Mouse (Mus musculus) megakaryocyte progenitor cell, adult 5-6 weeks (primary cell): ENCODE results near the gene Fpgs. TPM values are rescaled to one million over a fixed set of nuclear protein-coding genes. Genes with fewer than 3 reads are reported as not detected.
A peak's percentile ranks its signal among the peaks of the same experiment; 100 is the strongest.

Source experiments
- ATAC-seq: replicated peaks from 2 replicates; pipeline ENCODE4 v1.8.0; 2016; ENCODE audit warnings: mild to moderate bottlenecking, moderate TSS enrichment, inconsistent platforms; ENCODE audit not compliant: poor library complexity
- total RNA-seq, 2 experiments: library from RNA; stranded (forward) in 1 of 2; stranded (reverse) in 1 of 2; fragments of 157-497, 149-512 nt in 1 of 2; fragments of 200-1000 nt in 1 of 2; gene quantifications; 2 replicates each; pipeline versions ENCODE4 v1.2.3 to v1.2.4; 2015 to 2017

Fpgs gene
- total RNA-seq, 2 experiments from 2014 or later: 19.1 to 20.7 TPM

DNA sequence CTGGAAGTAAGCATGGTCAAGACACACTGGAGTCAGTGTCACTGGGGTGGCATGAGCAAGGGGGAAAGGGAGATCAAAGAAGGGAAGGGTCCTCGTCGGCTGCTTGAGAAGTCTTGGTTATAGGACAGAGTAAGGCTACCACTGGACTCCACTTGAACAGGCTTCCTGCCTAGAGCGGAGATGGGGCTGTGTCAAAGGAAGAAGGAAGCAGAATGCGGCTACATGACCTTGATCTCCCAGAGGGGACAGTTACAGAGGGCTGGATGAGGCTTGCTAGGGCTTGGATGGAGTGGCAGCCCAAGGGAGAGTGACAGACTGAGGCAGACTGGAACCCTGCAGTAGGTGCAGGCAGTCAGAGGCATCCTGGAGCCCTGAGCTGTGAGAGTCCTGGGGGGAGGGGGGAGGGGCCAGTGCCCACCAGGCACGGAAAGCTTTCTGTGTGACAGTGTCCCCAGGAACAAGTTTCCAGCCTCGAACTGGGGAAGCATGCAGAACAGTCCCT lies 63.3 kb downstream of the Fpgs start:
- no peak for ATAC-seq

GRCm38 (mm10) chr2:32639632-32640031 lies 64.3 kb downstream of the Fpgs start:
- ATAC-seq: no peak

DNA sequence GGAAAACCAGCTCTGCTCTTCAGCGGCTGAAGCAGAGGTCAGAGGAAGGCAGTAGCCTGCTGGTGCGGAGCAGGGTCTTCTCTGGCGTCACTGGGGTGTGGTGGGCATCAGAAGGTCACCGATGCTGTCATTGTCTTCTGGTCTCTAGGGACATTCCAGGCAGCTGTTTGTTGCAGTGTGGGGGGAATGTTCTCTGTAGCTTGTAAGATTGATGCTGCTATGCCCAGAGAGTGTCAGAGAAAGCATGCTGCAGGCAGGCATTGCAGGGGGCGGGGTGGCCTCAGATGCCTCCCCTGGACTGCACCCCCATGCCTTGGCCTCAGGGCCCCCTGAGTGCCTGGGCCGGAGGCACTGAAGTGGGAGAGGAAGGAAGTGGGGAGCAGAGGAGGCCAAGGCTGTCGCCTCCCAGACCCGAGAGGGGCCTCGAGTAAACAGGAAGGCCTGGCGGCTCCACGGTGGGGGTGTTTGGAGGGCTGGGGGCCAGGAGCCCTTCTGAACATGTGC lies 66.1 kb downstream of the Fpgs start:
- ATAC-seq: peak; percentile 77

DNA sequence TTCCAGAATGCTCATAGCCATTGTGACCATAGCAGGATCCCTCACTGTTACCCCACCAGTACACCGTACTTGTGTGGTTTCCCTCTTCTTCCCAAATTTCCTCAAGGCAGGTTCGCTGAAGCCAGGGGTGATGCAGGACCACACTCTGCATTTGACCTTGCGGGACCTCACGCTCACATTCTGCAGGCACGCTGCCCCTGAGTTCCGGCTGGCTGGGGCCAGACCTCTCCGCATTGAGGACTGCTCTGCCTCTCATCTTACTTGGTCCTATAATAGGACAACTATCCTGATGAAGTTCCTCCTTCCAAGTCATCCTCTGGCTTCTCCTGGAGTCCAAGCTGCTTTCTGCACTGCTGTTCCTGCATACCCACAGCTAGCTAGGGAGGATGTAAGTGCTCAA lies 67.3 kb downstream of the Fpgs start:
- ATAC-seq: no peak

- no peak for ATAC-seq
These were observed 69.5 kb downstream of the Fpgs start for GRCm38 (mm10) chr2:32634277-32635105.

GRCm38 (mm10) chr2:32633660-32634059 lies 70.3 kb downstream of the Fpgs start:
- no peak for ATAC-seq

Other genes with a start within 250 kb of the Fpgs start
- 1.9 and 2.9 TPM in 2 replicates for gene Fam102a, start 168.8 kb downstream of the Fpgs start, total RNA-seq (2015)
- 1.9 and 2.2 TPM in 2 replicates for gene Fam102a, start 168.8 kb downstream of the Fpgs start, total RNA-seq (2017)
- gene Dpm2, start 133.3 kb downstream of the Fpgs start, total RNA-seq (2015): 76.6 and 87.2 TPM in 2 replicates
- gene Dpm2, start 133.3 kb downstream of the Fpgs start, total RNA-seq (2017): 26.5 and 32.3 TPM in 2 replicates
- not detected in 2 replicates for gene Pip5kl1, start 129.3 kb downstream of the Fpgs start, total RNA-seq (2015)
- not detected in 2 replicates for gene Pip5kl1, start 129.3 kb downstream of the Fpgs start, total RNA-seq (2017)
- not detected in 2 replicates for gene 9430097D07Rik, start 128.5 kb downstream of the Fpgs start, total RNA-seq (2015)
- not detected in 2 replicates for gene 9430097D07Rik, start 128.5 kb downstream of the Fpgs start, total RNA-seq (2017)
- 26.2 and 33.1 TPM in 2 replicates for gene St6galnac4, start 117.0 kb downstream of the Fpgs start, total RNA-seq (2015)
- gene St6galnac4, start 117.0 kb downstream of the Fpgs start, total RNA-seq (2017): 38.7 and 40.4 TPM in 2 replicates
- 7.9 and 9.4 TPM in 2 replicates for gene St6galnac6, start 104.4 kb downstream of the Fpgs start, total RNA-seq (2015)
- gene St6galnac6, start 104.4 kb downstream of the Fpgs start, total RNA-seq (2017): 19.0 and 24.4 TPM in 2 replicates
- gene Ak1, start 82.4 kb downstream of the Fpgs start, total RNA-seq (2015): 0.12 and 1.8 TPM in 2 replicates
- 0.12 and 0.14 TPM in 2 replicates for gene Ak1, start 82.4 kb downstream of the Fpgs start, total RNA-seq (2017)
- 14.7 and 15.5 TPM in 2 replicates for gene Eng, start 57.5 kb downstream of the Fpgs start, total RNA-seq (2015)
- gene Eng, start 57.5 kb downstream of the Fpgs start, total RNA-seq (2017): 6.9 and 8.5 TPM in 2 replicates
- 63.4 and 79.2 TPM in 2 replicates for gene Cdk9, start 8.9 kb upstream of the Fpgs start, total RNA-seq (2015)
- gene Cdk9, start 8.9 kb upstream of the Fpgs start, total RNA-seq (2017): 39.3 and 42.5 TPM in 2 replicates
- gene Sh2d3c, start 16.9 kb upstream of the Fpgs start, total RNA-seq (2015): 18.2 and 19.9 TPM in 2 replicates
- gene Sh2d3c, start 16.9 kb upstream of the Fpgs start, total RNA-seq (2017): 10.3 and 10.7 TPM in 2 replicates
- not detected in 2 replicates for gene 6330409D20Rik, start 36.9 kb upstream of the Fpgs start, total RNA-seq (2015)
- gene 6330409D20Rik, start 36.9 kb upstream of the Fpgs start, total RNA-seq (2017): not detected in 2 replicates
- gene Tor2a, start 53.1 kb upstream of the Fpgs start, total RNA-seq (2015): 25.1 and 26.7 TPM in 2 replicates
- 16.2 and 24.5 TPM in 2 replicates for gene Tor2a, start 53.1 kb upstream of the Fpgs start, total RNA-seq (2017)
- 0.12 TPM in 1 of 2 replicates, not detected in the other for gene Ttc16, start 71.5 kb upstream of the Fpgs start, total RNA-seq (2015)
- gene Ttc16, start 71.5 kb upstream of the Fpgs start, total RNA-seq (2017): 0.41 TPM in 1 of 2 replicates, not detected in the other
- gene Ptrh1, start 71.6 kb upstream of the Fpgs start, total RNA-seq (2015): 2.7 and 2.9 TPM in 2 replicates
- 1.4 TPM in 2 replicates for gene Ptrh1, start 71.6 kb upstream of the Fpgs start, total RNA-seq (2017)
- gene Cfap157, start 80.3 kb upstream of the Fpgs start, total RNA-seq (2015): not detected in 2 replicates
- not detected in 2 replicates for gene Cfap157, start 80.3 kb upstream of the Fpgs start, total RNA-seq (2017)
- gene Stxbp1, start 143.1 kb upstream of the Fpgs start, total RNA-seq (2015): 2.9 and 4.7 TPM in 2 replicates
- 1.6 and 3.7 TPM in 2 replicates for gene Stxbp1, start 143.1 kb upstream of the Fpgs start, total RNA-seq (2017)
- 3.3 and 3.5 TPM in 2 replicates for gene Fam129b, start 172.0 kb upstream of the Fpgs start, total RNA-seq (2015)
- 6.5 and 6.8 TPM in 2 replicates for gene Fam129b, start 172.0 kb upstream of the Fpgs start, total RNA-seq (2017)